Mouse (Mus musculus): ENCODE data around the gene Sh2d5. TPM values are rescaled to one million over a fixed set of nuclear protein-coding genes. Genes with fewer than 3 reads are reported as not detected.

The Sh2d5 gene
- total RNA-seq, 2 experiments from 2014 or later: 49.1 to 52.7 TPM

GRCm38 (mm10) chr4:138278346-138278745, 28.1 kb downstream of the Sh2d5 start:
- Histone ChIP-seq H3K4me3 (no peak overlapping the region), H3K27ac (peak overlapping the region; percentile 57)
- no peak for TF ChIP-seq CTCF (conservative IDR thresholded peaks at IDR 0.05)
- no peak for DNase-seq (ENCODE audit: low spot score in 2 of 2)

GRCm38 (mm10) chr4:138282834-138283233, 32.6 kb downstream of the Sh2d5 start:
- H3K4me3 ChIP-seq: no peak overlapping the region
- TF ChIP-seq CTCF (conservative IDR thresholded peaks at IDR 0.05): peak; percentile 94
- peak; percentile 55 to 80 for DNase-seq (ENCODE audit: low spot score in 2 of 2)
- H3K27ac ChIP-seq: no peak overlapping the region

GRCm38 (mm10) chr4:138286411-138286810, 36.2 kb downstream of the Sh2d5 start:
- Histone ChIP-seq H3K4me3 (no peak overlapping the region), H3K27ac (no peak overlapping the region)
- no peak for TF ChIP-seq CTCF (conservative IDR thresholded peaks at IDR 0.05)
- no peak for DNase-seq (ENCODE audit: low spot score in 2 of 2)

- no peak for DNase-seq (ENCODE audit: low spot score in 2 of 2)
- no peak for TF ChIP-seq CTCF (conservative IDR thresholded peaks at IDR 0.05)
- Histone ChIP-seq H3K4me3 (no peak overlapping the region), H3K27ac (no peak overlapping the region)
Observed at GRCm38 (mm10) chr4:138288691-138289090, 38.5 kb downstream of the Sh2d5 start.

GRCm38 (mm10) chr4:138292028-138292427, 41.8 kb downstream of the Sh2d5 start:
- no peak for TF ChIP-seq CTCF (conservative IDR thresholded peaks at IDR 0.05)
- H3K27ac ChIP-seq: no peak overlapping the region

GRCm38 (mm10) chr4:138293261-138293948, 43.2 kb downstream of the Sh2d5 start:
- no peak for DNase-seq (ENCODE audit: low spot score in 2 of 2)
- H3K27ac ChIP-seq: peak overlapping the region; percentile 48
- TF ChIP-seq CTCF (conservative IDR thresholded peaks at IDR 0.05): no peak
- H3K4me3 ChIP-seq: no peak overlapping the region

More at GRCm38 (mm10) chr4:138292028-138292427, 41.8 kb downstream of the Sh2d5 start:
- DNase-seq (ENCODE audit: low spot score in 2 of 2): no peak
- no peak overlapping the region for H3K4me3 ChIP-seq

DNA sequence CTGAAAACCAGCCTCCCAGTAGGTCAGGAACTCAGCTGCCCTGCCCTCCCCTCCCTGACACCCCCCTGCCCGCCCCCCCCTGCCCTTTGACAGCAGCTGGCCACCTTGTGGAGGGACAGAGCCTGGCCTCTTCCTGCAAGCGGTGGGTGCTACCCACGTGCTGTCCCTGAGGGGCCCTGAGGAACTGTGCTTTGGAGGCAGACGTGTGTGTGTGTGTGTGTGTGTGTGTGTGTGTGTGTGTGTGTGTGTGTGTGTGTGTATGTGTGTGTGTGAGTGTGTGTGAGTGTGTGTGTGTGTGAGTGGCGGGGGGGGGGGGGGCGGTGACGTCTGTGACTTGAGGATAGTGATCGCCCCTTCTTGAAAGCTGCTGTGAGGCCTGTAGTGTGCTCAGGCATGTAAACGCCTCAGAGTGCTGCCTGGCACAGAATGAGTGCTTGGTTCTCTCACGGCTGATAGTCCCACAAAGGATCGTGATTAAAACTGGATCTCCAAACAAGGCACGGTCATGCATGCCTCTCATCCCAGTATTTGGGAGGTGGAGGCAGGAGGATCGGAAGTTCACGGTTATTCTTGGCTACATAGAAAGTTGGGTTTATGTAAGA, 43.8 kb downstream of the Sh2d5 start:
- no peak overlapping the region for H3K4me3 ChIP-seq
- TF ChIP-seq CTCF (conservative IDR thresholded peaks at IDR 0.05): no peak
- 0 out of 2 replicates have a peak overlapping the region, but pooled peaks have one; percentile 48 for H3K27ac ChIP-seq
- no peak for DNase-seq (ENCODE audit: low spot score in 2 of 2)

GRCm38 (mm10) chr4:138301271-138301780, 51.1 kb downstream of the Sh2d5 start:
- no peak for DNase-seq (ENCODE audit: low spot score in 2 of 2)
- TF ChIP-seq CTCF (conservative IDR thresholded peaks at IDR 0.05): no peak
- H3K27ac ChIP-seq: no peak overlapping the region
- no peak overlapping the region for H3K4me3 ChIP-seq

GRCm38 (mm10) chr4:138303011-138303410, 52.8 kb downstream of the Sh2d5 start:
- H3K4me3 ChIP-seq: no peak overlapping the region
- no peak for DNase-seq (ENCODE audit: low spot score in 2 of 2)
- TF ChIP-seq CTCF (conservative IDR thresholded peaks at IDR 0.05): no peak
- H3K27ac ChIP-seq: no peak overlapping the region

GRCm38 (mm10) chr4:138303742-138304141, 53.5 kb downstream of the Sh2d5 start:
- no peak for TF ChIP-seq CTCF (conservative IDR thresholded peaks at IDR 0.05)
- peak overlapping the region; percentile 83 for H3K4me3 ChIP-seq
- peak overlapping the region; percentile 65; the same call in 1 of the 2 replicates for H3K27ac ChIP-seq
- DNase-seq (ENCODE audit: low spot score in 2 of 2): no peak

DNA sequence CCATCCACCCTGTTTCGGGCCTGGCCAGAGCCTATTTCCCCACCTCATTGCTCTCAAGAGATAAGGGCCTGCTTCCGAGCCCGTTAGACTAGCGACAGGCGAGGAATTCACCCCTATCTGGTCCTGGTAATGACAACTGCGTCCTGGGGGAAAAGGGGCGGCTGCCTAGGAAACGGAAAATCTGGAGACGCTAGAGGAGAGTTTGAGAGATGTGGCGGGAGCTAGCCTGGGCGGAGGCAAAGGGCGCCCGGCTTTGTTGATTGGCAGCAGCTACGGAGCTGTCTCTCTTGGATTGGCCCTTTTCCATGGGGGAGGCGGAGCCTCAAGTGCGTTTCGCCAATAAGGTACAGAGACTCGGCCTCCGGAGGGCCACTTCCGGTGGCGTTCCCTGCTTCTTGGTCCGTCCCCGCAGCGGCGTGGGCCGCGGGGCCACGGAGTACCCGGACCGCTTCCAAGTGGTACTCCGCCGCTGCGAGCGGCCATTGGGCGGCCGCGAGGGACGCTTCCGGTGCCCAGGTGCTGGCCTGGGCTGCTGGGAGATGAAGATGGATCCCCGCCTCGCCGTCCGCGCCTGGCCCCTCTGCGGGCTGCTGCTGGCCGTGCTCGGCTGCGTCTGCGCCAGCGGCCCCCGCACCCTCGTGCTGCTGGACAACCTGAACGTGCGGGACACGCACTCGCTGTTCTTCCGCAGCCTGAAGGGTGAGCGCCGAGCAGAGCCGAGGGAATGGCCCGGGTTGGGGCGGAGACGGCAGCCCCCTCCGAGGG, 54.3 kb downstream of the Sh2d5 start, which contains the start of gene Ddost:
Gene Ddost (plus strand): TSS at position 391 of the 765 bp plus-strand sequence.
- peak within 1 kb of the TSS; percentile 95 for H3K27ac ChIP-seq
- H3K4me3 ChIP-seq: peak within 1 kb of the TSS; percentile 83
- peak; percentile 98 to 99 for DNase-seq (ENCODE audit: low spot score in 2 of 2)
- 0 out of 2 replicates have a peak, but pooled peaks have one; percentile 9 for TF ChIP-seq CTCF (conservative IDR thresholded peaks at IDR 0.05)

DNA sequence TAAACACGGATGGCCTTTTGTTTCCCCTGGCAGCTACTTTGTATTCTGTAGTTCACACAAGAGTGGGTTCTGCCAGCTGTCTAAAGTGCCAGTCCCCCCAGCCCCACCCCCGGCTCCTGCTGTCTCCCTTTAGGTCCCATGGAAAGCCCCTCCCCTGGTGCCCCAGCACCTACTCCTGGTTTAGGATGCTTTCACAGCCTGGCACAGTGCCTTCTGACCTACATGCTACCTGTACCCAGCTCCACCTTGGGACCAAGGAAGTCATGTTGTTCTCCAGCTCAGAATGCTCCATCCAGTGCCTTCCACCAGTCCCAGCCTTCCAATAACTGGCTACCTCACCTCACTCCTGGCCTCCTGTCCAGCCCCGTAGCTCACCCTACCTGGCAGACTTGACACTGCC, 56.8 kb downstream of the Sh2d5 start:
- Histone ChIP-seq H3K27ac (no peak overlapping the region), H3K4me3 (no peak overlapping the region)
- no peak for DNase-seq (ENCODE audit: low spot score in 2 of 2)
- no peak for TF ChIP-seq CTCF (conservative IDR thresholded peaks at IDR 0.05)

- peak in 1 of 2 experiments; percentile 48 for DNase-seq (ENCODE audit: low spot score in 2 of 2)
- Histone ChIP-seq H3K27ac (no peak overlapping the region), H3K4me3 (no peak overlapping the region)
- TF ChIP-seq CTCF (conservative IDR thresholded peaks at IDR 0.05): no peak
Observed at GRCm38 (mm10) chr4:138307739-138308138, 57.5 kb downstream of the Sh2d5 start.

All from layer of hippocampus, adult 2 months (tissue).